Mouse (Mus musculus): ENCODE data around the gene Maneal. TPM values are rescaled to one million over a fixed set of nuclear protein-coding genes. Genes with fewer than 3 reads are reported as not detected.

Maneal gene
- total RNA-seq, 1 experiment, result 5.4 TPM

DNA sequence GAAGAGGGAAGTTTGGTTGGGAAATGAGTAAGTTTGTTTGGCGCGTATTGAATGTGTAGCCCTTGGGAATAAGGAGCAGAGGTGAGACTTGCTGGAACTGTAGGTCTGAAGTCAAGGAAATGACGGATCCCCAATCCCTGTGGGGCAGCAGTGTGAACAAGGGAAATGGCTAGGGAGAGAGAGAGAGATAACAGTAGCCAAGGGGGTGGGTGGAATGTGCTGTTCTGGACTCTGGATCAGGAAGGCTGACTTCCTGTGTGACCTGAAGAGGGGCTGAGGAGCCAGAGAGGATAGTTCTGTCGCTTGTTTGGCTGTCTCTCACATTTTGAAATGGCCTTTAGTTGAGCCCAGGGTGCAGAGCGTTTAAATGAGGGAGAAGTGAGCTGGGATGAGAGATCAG lies 53.5 kb downstream of the Maneal start:
- Histone ChIP-seq H3K27ac (ENCODE audit: insufficient read depth, low read depth, low read length, poor library complexity, severe bottlenecking) (no peak overlapping the region), H3K9ac (ENCODE audit: insufficient read depth, low read depth, low read length, poor library complexity, severe bottlenecking) (no peak overlapping the region), H3K4me1 (ENCODE audit: control insufficient read depth in 2 of 2, insufficient read depth in 2 of 2, low read length in 2 of 2, poor library complexity in 1 of 2) (peaks cover 0 to 3% of the 10 kb centered on the region in 2 experiments; a peak in 2 of 4 replicates), H3K36me3 (ENCODE audit: control insufficient read depth, insufficient read depth, low read length, poor library complexity, severe bottlenecking) (peaks cover 17% of the 10 kb centered on the region), H3K4me3 (ENCODE audit: insufficient read depth in 1 of 2, low read depth in 1 of 2, low read length in 2 of 2, poor library complexity in 1 of 2, severe bottlenecking in 1 of 2) (no peak overlapping the region), H3K9me3 (ENCODE audit: control insufficient read depth, insufficient read depth, low read depth, low read length) (no peaks in the 10 kb centered on the region)
- no peak for DNase-seq (ENCODE audit: low read depth, low spot score)
- in situ Hi-C loops (cut with MboI; ENCODE audit: low sequenced_read_pairs in 2 of 2, unreplicated experiment in 2 of 2), result no loop called here
- TF ChIP-seq ZC3H11A (IDR thresholded peaks at IDR 0.05; ENCODE audit: borderline replicate concordance, low read depth, low read length) (no peak), MAFK (IDR thresholded peaks at IDR 0.05; ENCODE audit: insufficient read depth, low read depth, low read length) (no peak), ZNF384 (IDR thresholded peaks at IDR 0.05; ENCODE audit: low read depth, low read length) (no peak), CHD2 (IDR thresholded peaks at IDR 0.05; ENCODE audit: low read depth, low read length) (no peak), HCFC1 (IDR thresholded peaks at IDR 0.05; ENCODE audit: borderline replicate concordance, insufficient read depth, low read length) (no peak)

Other genes with a start within 250 kb of the Maneal start
- gene Pou3f1, start 205.4 kb downstream of the Maneal start, total RNA-seq (2012; rRNA removed), result 6.2 and 9.5 TPM in 2 replicates
- gene Utp11, start 168.6 kb downstream of the Maneal start, total RNA-seq (2012; rRNA removed), result 29.2 and 39.7 TPM in 2 replicates
- 7.5 and 13.7 TPM in 2 replicates for gene Fhl3, start 161.5 kb downstream of the Maneal start, total RNA-seq (2012; rRNA removed)
- gene Sf3a3, start 147.4 kb downstream of the Maneal start, total RNA-seq (2012; rRNA removed), result 91.6 and 117 TPM in 2 replicates
- gene Inpp5b, start 120.3 kb downstream of the Maneal start, total RNA-seq (2012; rRNA removed), result 12.6 and 14.0 TPM in 2 replicates
- gene Mtf1, start 60.1 kb downstream of the Maneal start, total RNA-seq (2012; rRNA removed), result 10.1 and 15.4 TPM in 2 replicates
- gene Yrdc, start 11.5 kb downstream of the Maneal start, total RNA-seq (2012; rRNA removed), result 82.7 and 85.3 TPM in 2 replicates
- 21.4 and 25.8 TPM in 2 replicates for gene 1110065P20Rik, start 11.0 kb downstream of the Maneal start, total RNA-seq (2012; rRNA removed)
- gene Epha10, start 18.7 kb upstream of the Maneal start, total RNA-seq (2012; rRNA removed), result 0.54 and 0.95 TPM in 2 replicates
- 23.8 and 32.6 TPM in 2 replicates for gene 9930104L06Rik, start 74.9 kb upstream of the Maneal start, total RNA-seq (2012; rRNA removed)
- gene Cdca8, start 77.1 kb upstream of the Maneal start, total RNA-seq (2012; rRNA removed), result 83.5 and 96.1 TPM in 2 replicates
- 3.3 and 4.2 TPM in 2 replicates for gene Rspo1, start 124.3 kb upstream of the Maneal start, total RNA-seq (2012; rRNA removed)
- gene Gnl2, start 154.4 kb upstream of the Maneal start, total RNA-seq (2012; rRNA removed), result 66.0 and 77.8 TPM in 2 replicates
- gene Dnali1, start 203.5 kb upstream of the Maneal start, total RNA-seq (2012; rRNA removed), result 0.16 TPM in 1 of 2 replicates, not detected in the other
- gene Snip1, start 204.5 kb upstream of the Maneal start, total RNA-seq (2012; rRNA removed), result 19.8 and 25.1 TPM in 2 replicates
- gene Meaf6, start 223.0 kb upstream of the Maneal start, total RNA-seq (2012; rRNA removed), result 20.6 and 25.0 TPM in 2 replicates